Mouse (Mus musculus): Measurements from ENCODE around the gene Itpk1.
A peak's percentile ranks its signal among the peaks of the same experiment; 100 is the strongest.

Itpk1 gene

DNA sequence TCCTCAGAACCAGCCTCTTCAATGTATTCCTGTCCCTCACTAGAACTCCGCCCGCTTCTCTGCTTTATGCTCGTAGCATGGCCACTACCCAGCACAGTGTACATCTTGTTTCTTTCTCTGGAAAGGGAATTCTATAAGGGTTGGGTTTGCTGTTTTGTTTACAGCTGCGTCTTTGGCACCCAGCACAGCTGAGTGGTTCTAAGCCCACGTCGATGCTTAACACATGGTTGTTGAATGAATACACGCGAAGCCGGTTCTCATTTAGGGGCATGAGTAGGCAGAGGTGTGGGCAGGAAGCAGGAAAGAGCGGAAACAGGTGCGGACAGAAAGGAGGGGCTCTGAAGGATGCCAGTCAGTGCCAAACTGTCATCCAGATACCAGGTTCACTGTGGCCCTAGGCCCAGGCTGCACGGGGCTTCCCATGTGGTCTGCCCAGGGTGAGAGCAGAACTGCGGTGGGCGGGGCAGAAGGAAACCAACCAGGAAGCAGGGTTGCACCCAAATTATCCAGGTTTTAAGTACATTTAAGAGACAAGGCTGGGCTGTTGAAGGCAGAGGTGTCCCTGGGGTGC lies 150.9 kb downstream of the Itpk1 start:
- DNase-seq (ENCODE audit: low read depth, low spot score), result no peak

DNA sequence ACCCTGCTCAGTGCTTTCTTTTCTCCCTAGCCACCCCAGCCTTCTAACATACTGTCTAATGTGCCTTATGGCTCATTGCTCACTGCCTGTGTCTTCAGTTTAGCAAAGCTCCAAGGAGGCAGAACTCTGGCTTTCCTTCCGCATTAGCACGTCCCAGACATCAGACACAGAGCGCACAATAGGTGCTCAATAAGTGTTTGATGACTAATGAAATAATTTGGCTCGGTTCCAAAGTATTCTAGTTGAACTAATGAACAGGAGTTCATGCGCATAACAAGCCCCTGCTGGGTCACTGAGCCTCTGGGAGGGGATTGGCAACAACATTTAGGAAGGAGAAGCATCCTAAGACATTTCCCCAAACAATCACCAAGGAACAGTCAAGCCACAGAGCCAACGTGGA lies 152.7 kb downstream of the Itpk1 start:
- DNase-seq (ENCODE audit: low read depth, low spot score), result no peak

DNA sequence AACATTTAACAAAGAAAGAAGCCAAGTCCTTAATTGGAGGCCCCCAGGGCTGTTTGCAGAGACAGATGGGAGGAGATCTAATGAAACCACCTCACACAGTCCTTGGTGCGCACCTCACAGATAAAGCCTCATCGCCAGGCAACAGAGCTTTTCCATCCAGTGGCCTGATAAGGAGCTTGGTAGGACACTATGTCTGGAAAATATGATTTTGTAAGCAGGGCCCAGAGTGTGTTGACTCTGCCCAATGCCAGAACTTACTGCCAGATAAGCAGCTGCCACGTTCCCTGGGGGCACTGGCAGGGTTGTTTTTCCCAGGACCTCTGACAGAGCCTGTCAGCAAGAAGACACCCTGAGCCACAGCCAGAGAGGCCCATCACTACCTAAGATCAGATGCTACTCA lies 153.5 kb downstream of the Itpk1 start:
- DNase-seq (ENCODE audit: low read depth, low spot score), result no peak

DNA sequence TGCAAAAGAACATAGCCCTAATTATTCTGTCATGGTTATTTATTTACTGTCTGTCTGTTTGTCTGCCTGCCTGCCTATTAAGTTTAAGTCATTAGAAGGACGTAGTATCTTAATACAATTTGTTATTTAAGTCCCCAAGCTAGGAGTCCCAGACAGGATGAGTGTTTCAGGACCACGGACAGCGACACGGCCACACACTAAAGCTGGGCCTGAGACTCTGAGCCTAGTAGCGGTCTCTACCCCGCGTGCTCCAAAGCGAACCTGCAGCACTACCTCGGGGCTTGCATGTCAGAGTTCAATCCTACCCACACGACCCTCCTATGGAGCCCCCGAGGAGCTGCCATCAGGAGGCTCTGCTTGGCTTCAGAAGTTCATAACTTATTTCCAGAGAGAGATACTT lies 154.2 kb downstream of the Itpk1 start:
- peak; percentile 75 for DNase-seq (ENCODE audit: low read depth, low spot score)

DNA sequence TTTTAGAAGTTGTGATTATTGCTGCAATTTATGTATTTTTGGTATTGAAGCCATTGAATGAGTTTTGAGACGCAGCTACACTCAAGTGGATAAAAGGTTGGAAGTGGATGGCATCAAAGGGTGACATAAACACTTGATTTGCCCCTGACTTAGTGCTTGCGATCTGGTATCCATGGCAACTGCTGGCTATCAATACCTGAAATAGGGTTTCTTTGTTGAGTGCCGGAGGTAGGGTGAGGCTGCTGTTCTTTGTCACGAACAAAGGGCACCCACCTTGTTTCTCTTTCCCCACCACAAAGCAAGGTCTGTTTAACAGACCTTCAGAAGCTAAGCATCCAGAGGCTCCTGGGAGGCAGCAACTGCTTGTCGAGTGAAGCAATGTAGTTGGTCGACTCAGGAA lies 159.6 kb downstream of the Itpk1 start:
- DNase-seq (ENCODE audit: low read depth, low spot score), result no peak

DNA sequence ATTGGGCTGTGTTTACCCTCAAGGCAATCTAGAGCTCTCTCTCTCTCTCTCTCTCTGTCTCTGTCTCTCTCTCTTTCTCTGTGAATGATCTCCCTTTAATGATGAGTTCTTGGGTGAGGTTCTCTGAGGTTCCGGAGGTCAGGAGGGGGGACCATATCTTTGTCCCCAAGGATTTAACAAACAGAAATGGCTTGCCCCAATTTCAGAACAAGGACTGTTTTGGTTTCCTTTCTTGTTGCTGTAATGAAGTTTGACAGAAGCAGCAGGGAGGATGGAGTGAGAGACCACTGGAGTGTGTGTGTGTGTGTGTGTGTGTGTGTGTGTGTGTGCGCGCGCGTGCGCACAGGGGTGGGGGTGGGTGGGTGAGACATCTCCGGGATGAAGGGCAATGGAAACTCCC lies 163.6 kb downstream of the Itpk1 start:
- DNase-seq (ENCODE audit: low read depth, low spot score), result no peak

DNA sequence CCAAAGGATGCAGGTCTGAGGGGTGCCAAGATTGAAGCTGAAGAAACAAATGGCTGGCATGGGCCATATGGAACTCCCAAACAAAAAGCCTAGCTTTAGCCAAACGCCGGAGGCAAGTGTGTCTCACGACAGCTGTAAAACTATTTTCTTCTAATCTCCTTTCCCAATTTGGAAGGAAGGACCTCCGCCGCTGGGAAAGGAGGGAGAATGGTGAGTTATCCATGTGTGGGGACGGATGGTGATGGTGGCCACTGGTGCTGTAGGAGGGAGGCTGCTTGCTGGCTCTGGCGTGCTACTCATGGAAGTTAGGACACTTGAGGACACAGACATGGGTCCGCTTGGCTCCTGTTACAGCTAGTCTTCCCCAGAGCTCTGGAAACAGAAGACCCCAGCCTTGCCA lies 164.5 kb downstream of the Itpk1 start:
- DNase-seq (ENCODE audit: low read depth, low spot score), result no peak

DNA sequence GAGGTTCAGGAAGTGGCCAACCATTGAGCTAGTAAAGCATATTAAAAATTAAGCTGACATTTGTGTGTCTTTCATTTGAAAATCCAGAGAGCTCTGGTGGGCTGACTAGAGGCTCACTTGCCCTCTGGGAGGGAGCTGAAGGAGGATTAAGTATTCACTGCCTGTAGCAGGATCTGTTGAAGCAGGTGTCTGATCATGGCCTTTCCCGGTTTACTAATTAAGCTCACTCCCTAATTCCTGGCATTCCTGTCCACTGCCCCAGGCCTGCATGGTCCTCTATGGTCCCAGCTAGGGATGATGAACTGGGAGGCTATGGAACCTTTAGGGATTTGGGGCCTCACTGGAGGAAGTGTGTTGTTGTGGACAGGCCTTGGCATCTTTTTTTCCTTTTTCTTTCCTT lies 168.9 kb downstream of the Itpk1 start:
- DNase-seq (ENCODE audit: low read depth, low spot score), result no peak

DNA sequence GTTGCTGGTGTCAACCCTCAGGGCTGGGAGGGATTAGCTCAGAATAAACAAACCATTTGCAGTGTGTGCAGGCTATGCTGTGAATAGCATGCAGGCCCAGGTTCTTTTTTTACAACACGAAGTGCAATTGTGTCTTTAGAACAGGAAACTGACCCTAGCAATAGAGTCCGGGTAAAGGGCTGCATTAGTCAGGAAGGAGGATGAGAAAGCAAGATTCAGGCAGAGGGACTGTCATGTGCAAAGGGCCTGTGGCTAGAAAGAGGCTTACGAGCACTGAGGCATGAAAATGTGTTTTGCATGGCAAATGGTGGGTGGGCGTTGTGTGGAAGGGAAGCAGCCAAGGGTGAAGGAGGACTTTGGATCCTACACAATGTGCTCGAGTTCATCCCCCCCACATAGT lies 176.7 kb downstream of the Itpk1 start:
- no peak for DNase-seq (ENCODE audit: low read depth, low spot score)

DNA sequence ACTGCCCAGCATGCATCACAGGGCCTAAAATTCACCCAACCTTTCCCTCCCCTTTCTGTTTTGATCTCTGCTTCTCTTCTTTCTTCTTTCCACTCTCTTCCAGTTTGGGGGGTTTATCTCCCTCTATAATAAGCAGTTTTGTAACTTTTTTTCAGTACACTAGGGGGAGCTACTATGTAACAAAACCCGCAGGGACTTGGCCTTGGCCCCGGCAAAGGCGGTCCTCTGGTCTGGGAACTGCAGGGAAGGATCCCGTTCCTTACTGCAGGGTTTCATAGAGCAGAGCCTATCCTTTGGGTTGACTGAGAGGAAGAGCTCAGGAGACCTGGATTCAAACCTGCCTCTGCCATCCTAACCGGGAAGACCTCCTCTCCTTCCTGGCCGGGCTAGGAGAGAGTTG lies 180.0 kb downstream of the Itpk1 start:
- peak; percentile 70 for DNase-seq (ENCODE audit: low read depth, low spot score)

DNA sequence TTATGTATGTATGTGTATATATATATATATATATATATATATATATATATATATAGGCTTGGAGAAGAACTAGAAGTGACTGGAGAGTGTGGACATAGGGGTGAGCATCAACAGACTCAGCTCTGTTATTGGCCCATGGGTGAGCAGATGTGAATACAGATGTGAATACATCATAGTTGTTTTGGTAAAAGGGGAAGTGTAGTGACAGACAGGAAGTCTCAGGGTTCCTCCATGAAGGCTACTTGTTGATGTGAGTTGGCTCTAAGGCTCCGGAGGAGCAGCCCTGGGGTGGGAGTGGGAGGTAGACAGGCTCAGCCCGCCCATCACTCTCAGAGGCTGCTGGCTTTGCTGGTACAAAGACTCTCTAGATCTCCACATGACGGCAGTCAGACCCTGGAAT lies 180.5 kb downstream of the Itpk1 start:
- DNase-seq (ENCODE audit: low read depth, low spot score), result no peak

DNA sequence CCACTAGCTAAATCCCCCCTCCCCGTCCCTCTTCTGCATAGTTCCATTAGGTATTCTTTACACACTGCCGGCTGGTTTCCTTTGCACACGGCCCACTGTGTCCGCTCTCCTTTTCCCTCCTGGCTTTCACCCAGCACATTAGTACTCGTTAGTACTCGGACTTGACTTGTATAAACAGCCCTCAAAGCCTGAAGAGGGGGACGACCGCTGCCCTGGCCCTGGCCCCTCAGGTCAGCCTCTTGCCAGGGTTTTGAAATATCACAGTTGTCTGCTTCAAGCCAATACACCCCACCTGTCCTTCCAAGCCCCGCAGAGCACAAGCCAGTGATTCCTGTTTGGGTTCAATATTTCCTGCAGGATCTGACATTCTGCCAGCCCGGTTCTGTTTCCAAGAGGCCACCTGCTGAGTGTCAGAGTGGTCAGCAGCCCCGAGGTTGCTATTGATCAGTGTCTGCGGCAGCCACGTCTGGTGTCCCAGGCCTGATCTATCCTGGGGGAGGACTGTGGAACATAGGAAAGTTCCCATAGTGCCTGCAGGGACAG lies 182.9 kb downstream of the Itpk1 start:
- no peak for DNase-seq (ENCODE audit: low read depth, low spot score)

DNA sequence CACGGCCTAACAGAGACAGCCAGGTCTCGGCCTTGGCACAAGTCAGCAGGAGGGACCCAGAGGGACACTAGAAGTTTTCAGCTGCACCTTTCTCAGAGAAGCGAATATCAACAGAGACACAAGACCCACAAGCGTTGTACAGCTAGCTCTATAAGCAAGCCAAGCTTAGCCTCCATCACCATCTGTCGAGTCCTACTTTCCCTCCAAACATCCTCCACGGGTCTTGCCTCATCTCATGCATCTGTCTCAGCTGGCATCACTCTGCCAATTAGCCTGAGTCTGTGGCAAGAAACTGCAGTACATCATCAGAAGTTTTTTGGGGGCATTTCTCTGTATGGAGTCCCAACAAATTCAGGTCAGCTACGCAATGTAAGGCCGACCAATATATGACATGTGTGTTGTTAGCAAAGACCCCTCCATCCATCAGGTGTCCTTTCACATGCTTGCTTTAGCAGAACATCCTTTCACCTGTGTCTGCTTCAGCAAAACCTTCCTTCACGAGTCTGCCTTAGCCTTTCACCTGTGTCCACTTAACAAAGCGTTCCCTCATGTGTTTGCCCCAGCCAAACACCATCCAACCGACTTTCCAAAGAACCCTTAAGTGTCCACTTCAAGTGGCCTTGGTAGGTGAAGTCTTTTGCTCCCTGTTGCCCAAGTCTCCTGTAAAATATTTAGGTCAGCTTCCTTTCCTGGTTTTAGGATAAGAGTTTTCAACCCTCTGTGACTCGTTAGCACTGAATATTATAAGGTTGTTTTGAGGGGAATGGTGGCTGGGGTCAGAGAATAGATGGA lies 184.6 kb downstream of the Itpk1 start:
- DNase-seq (ENCODE audit: low read depth, low spot score), result no peak

Measured in 3T3-L1 (cell line).